Mouse (Mus musculus): Measurements from ENCODE around the gene Neurod4. TPM values are rescaled to one million over a fixed set of nuclear protein-coding genes. Genes with fewer than 3 reads are reported as not detected.

The Neurod4 gene
- polyA plus RNA-seq, 1 experiment from 2014 or later = 6.9 TPM

- no peaks in the 10 kb centered on the region for H3K9me3 ChIP-seq (ENCODE audit: control insufficient read depth, low read length)
- DNase-seq = no peak
- no peaks in the 10 kb centered on the region for H3K27me3 ChIP-seq (ENCODE audit: control insufficient read depth, insufficient read depth, low read length)
- WGBS = 88% methylated on average over 3 of the region's 3 CpGs
- no peaks in the 10 kb centered on the region for H3K4me1 ChIP-seq (ENCODE audit: control insufficient read depth, insufficient read depth, low read length)
- no peak overlapping the region for H3K4me2 ChIP-seq (ENCODE audit: low read length)
- no peak for ATAC-seq (ENCODE audit: low FRiP score, low TSS enrichment)
- no peak overlapping the region for H3K9ac ChIP-seq (replicated peaks; ENCODE audit: low read length)
- H3K27ac ChIP-seq (replicated peaks; ENCODE audit: low read depth, low read length) = no peak overlapping the region
- H3K4me3 ChIP-seq (replicated peaks; ENCODE audit: low read depth, low read length) = no peak overlapping the region
- no peaks in the 10 kb centered on the region for H3K36me3 ChIP-seq (ENCODE audit: control insufficient read depth, insufficient read depth, low read length)
Measured at GRCm38 (mm10) chr10:130225034-130225433, 55.0 kb downstream of the Neurod4 start.

Other genes with a start within 250 kb of the Neurod4 start
- gene Olfr821, start 249.9 kb downstream of the Neurod4 start, polyA plus RNA-seq (2014; fragmentation: Nextera tagmentation; extraction: Ambion mirVana) = not detected in 2 replicates
- gene Olfr822, start 209.0 kb downstream of the Neurod4 start, polyA plus RNA-seq (2014; fragmentation: Nextera tagmentation; extraction: Ambion mirVana) = not detected in 2 replicates
- gene Olfr823, start 164.9 kb downstream of the Neurod4 start, polyA plus RNA-seq (2014; fragmentation: Nextera tagmentation; extraction: Ambion mirVana) = not detected in 2 replicates
- gene Olfr824, start 150.2 kb downstream of the Neurod4 start, polyA plus RNA-seq (2014; fragmentation: Nextera tagmentation; extraction: Ambion mirVana) = not detected in 2 replicates
- gene Olfr825, start 113.5 kb downstream of the Neurod4 start, polyA plus RNA-seq (2014; fragmentation: Nextera tagmentation; extraction: Ambion mirVana) = not detected in 2 replicates
- not detected in 2 replicates for gene Olfr826, start 96.1 kb downstream of the Neurod4 start, polyA plus RNA-seq (2014; fragmentation: Nextera tagmentation; extraction: Ambion mirVana)
- gene Olfr827, start 65.8 kb downstream of the Neurod4 start, polyA plus RNA-seq (2014; fragmentation: Nextera tagmentation; extraction: Ambion mirVana) = not detected in 2 replicates
- 0.17 TPM in 1 of 2 replicates, not detected in the other for gene Tespa1, start 42.6 kb upstream of the Neurod4 start, polyA plus RNA-seq (2014; fragmentation: Nextera tagmentation; extraction: Ambion mirVana)
- gene Vmn2r84, start 114.1 kb upstream of the Neurod4 start, polyA plus RNA-seq (2014; fragmentation: Nextera tagmentation; extraction: Ambion mirVana) = 0.03 TPM in 1 of 2 replicates, not detected in the other
- gene Vmn2r85, start 149.5 kb upstream of the Neurod4 start, polyA plus RNA-seq (2014; fragmentation: Nextera tagmentation; extraction: Ambion mirVana) = 0.04 TPM in 1 of 2 replicates, not detected in the other
- gene Vmn2r86, start 175.8 kb upstream of the Neurod4 start, polyA plus RNA-seq (2014; fragmentation: Nextera tagmentation; extraction: Ambion mirVana) = 0.04 and 0.05 TPM in 2 replicates
- gene Vmn2r87, start 217.2 kb upstream of the Neurod4 start, polyA plus RNA-seq (2014; fragmentation: Nextera tagmentation; extraction: Ambion mirVana) = 0.28 TPM in 1 of 2 replicates, not detected in the other